Mouse (Mus musculus) cortical plate, adult 2 months (tissue): Measurements from ENCODE around the gene Gm10306.

Experiments used
- CTCF ChIP-seq: fragments of 200-500 bp; IDR thresholded peaks from 2 replicates; pipeline ENCODE4 v1.5.1; 2011; ENCODE audit warnings: mild to moderate bottlenecking, control low read depth, low read length; ENCODE audit not compliant: insufficient read depth; ENCODE audit errors: extremely low read depth
- POLR2A ChIP-seq: fragments of 200-500 bp; IDR thresholded peaks from 2 replicates; pipeline ENCODE4 v1.6.1; 2011; ENCODE audit warnings: mild to moderate bottlenecking, low read length, control low read depth; ENCODE audit not compliant: insufficient read depth; ENCODE audit errors: extremely low read depth

DNA sequence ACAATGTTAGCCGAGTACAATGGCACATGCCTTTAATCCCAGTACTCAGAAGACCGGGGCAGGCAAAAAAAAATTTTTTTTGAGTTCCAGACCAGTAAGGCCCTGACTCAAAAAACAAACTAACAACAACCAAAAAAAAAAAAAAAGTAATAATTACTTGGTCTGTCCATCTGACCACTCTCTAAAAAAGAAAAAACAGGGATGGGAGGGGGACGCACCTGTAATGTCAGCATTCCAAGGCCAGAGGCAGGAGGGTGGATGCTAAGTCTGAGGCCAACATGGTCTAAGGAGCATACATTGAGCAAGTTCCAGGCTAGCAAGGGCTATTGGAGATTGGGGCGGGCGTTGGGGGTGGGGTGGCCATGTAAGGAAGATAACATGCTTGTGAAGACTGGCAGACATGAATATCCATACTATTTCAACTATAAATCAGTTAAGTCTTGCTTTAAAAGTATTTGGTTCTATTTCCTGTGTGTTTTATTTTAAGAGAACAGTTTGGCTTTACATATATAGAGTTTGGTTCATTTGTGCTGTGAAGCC is 1.3 kb upstream of the Gm10306 start:
- TF ChIP-seq CTCF (no peak), POLR2A (no peak)
